Mouse (Mus musculus) MEL (cell line): ENCODE measurements around the gene Ttpal. TPM values are rescaled to one million over a fixed set of nuclear protein-coding genes. Genes with fewer than 3 reads are reported as not detected.
A peak's percentile ranks its signal among the peaks of the same experiment; 100 is the strongest.

Experiments used
- DNase-seq: peaks from one replicate; pipeline ENCODE4 v3.0.0; 2011; ENCODE audit warnings: low read depth, low spot score
- H3K27ac ChIP-seq: 2 replicates; pipeline ENCODE4 v1.5.1; 2012; ENCODE audit warnings: low read depth, mild to moderate bottlenecking, control low read depth, low read length, moderate library complexity; ENCODE audit not compliant: control insufficient read depth
- H3K27me3 ChIP-seq, 2 experiments: fragments of 150-350 bp in 1 of 2; sonication (generic) in 1 of 2; 2 replicates each; pipeline ENCODE4 v1.6.1; 2012; ENCODE audit warnings: low read length in 2 of 2, mild to moderate bottlenecking in 2 of 2, improper control_type of control experiment in 1 of 2, moderate library complexity in 1 of 2; ENCODE audit not compliant: insufficient read depth in 2 of 2, control insufficient read depth in 1 of 2
- H3K36me3 ChIP-seq, 2 experiments: 2 replicates each; pipeline ENCODE4 v1.6.1; 2012 to 2014; ENCODE audit warnings: low read length in 2 of 2, improper control_type of control experiment in 1 of 2, inconsistent platforms in 1 of 2, mild to moderate bottlenecking in 1 of 2; ENCODE audit not compliant: insufficient read depth in 2 of 2, control insufficient read depth in 1 of 2
- H3K4me1 ChIP-seq, 2 experiments: fragments of 150-350 bp in 1 of 2; sonication (generic) in 1 of 2; 2 replicates each; pipeline ENCODE4 v1.6.1; 2012; ENCODE audit warnings: low read length in 2 of 2, improper control_type of control experiment in 1 of 2, mild to moderate bottlenecking in 1 of 2; ENCODE audit not compliant: insufficient read depth in 2 of 2, control insufficient read depth in 1 of 2
- H3K4me3 ChIP-seq, 2 experiments: fragments of 150-350 bp in 1 of 2; sonication (generic) in 1 of 2; 2 replicates each; pipeline ENCODE4 v1.5.1; 2012; ENCODE audit warnings: low read depth in 2 of 2, low read length in 2 of 2, mild to moderate bottlenecking in 2 of 2, moderate library complexity in 2 of 2, control low read depth in 1 of 2, improper control_type of control experiment in 1 of 2; ENCODE audit not compliant: control insufficient read depth in 1 of 2, insufficient read depth in 1 of 2
- H3K79me2 ChIP-seq: 2 replicates; pipeline ENCODE4 v1.6.1; 2012; ENCODE audit warnings: mild to moderate bottlenecking, low read length, moderate library complexity; ENCODE audit not compliant: control insufficient read depth, poor library complexity, insufficient read depth
- H3K9ac ChIP-seq: 2 replicates; pipeline ENCODE4 v1.6.1; 2012; ENCODE audit warnings: low read depth, mild to moderate bottlenecking, control low read depth, low read length, moderate library complexity; ENCODE audit not compliant: control insufficient read depth, poor library complexity, severe bottlenecking
- H3K9me3 ChIP-seq: fragments of 150-350 bp; sonication (generic); replicated peaks from 2 replicates; pipeline ENCODE4 v1.6.1; 2012; ENCODE audit warnings: mild to moderate bottlenecking, low read length, improper control_type of control experiment, moderate library complexity; ENCODE audit not compliant: insufficient read depth
- BHLHE40 ChIP-seq: IDR thresholded peaks from 2 replicates; pipeline ENCODE4 v1.6.1; 2012; ENCODE audit warnings: low read depth, mild to moderate bottlenecking, inconsistent platforms, low read length, improper control_type of control experiment, borderline replicate concordance
- CHD2 ChIP-seq: IDR thresholded peaks from 2 replicates; pipeline ENCODE4 v1.6.1; 2011; ENCODE audit warnings: low read length, improper control_type of control experiment
- CTCF ChIP-seq, 3 experiments: IDR thresholded peaks in 2 of 3; conservative IDR thresholded peaks in 1 of 3; 2 replicates each; pipeline ENCODE4 v1.5.1; 2011 to 2012; ENCODE audit warnings: low read length in 3 of 3, low read depth in 2 of 3, mild to moderate bottlenecking in 2 of 3, improper control_type of control experiment in 1 of 3, inconsistent platforms in 1 of 3, mixed read lengths in 1 of 3, moderate library complexity in 1 of 3; ENCODE audit not compliant: control insufficient read depth in 1 of 3, insufficient read depth in 1 of 3, poor library complexity in 1 of 3, severe bottlenecking in 1 of 3
- E2F4 ChIP-seq: IDR thresholded peaks from 2 replicates; pipeline ENCODE4 v1.6.1; 2011; ENCODE audit warnings: low read depth, low read length, improper control_type of control experiment, borderline replicate concordance
- ELF1 ChIP-seq: IDR thresholded peaks from 2 replicates; pipeline ENCODE4 v1.6.1; 2014; ENCODE audit warnings: low read depth, mild to moderate bottlenecking, inconsistent platforms, low read length, improper control_type of control experiment, moderate library complexity
- ETS1 ChIP-seq: IDR thresholded peaks from 2 replicates; pipeline ENCODE4 v1.6.1; 2012; ENCODE audit warnings: low read depth, mild to moderate bottlenecking, inconsistent platforms, low read length, improper control_type of control experiment, moderate library complexity
- HCFC1 ChIP-seq: IDR thresholded peaks from 2 replicates; pipeline ENCODE4 v1.6.1; 2012; ENCODE audit warnings: low read depth, mild to moderate bottlenecking, inconsistent platforms, low read length, improper control_type of control experiment, moderate library complexity
- KAT2A ChIP-seq: conservative IDR thresholded peaks from 2 replicates; pipeline ENCODE4 v1.6.1; 2012; ENCODE audit warnings: low read depth, low read length, improper control_type of control experiment, inconsistent platforms
- MAFK ChIP-seq: IDR thresholded peaks from 2 replicates; pipeline ENCODE4 v1.6.1; 2011; ENCODE audit warnings: low read depth, mild to moderate bottlenecking, low read length, improper control_type of control experiment, borderline replicate concordance
- MAX ChIP-seq: IDR thresholded peaks from 2 replicates; pipeline ENCODE4 v1.6.1; 2011; ENCODE audit warnings: low read length, improper control_type of control experiment
- MAZ ChIP-seq: IDR thresholded peaks from 2 replicates; pipeline ENCODE4 v1.6.1; 2012; ENCODE audit warnings: low read depth, mild to moderate bottlenecking, inconsistent platforms, low read length, improper control_type of control experiment
- MEF2A ChIP-seq: IDR thresholded peaks from 2 replicates; pipeline ENCODE4 v1.6.1; 2014; ENCODE audit warnings: low read depth, mild to moderate bottlenecking, inconsistent platforms, low read length, improper control_type of control experiment; ENCODE audit not compliant: poor library complexity, insufficient replicate concordance, severe bottlenecking; ENCODE audit errors: extremely low read depth
- MXI1 ChIP-seq: IDR thresholded peaks from 2 replicates; pipeline ENCODE4 v1.6.1; 2011; ENCODE audit warnings: mild to moderate bottlenecking, low read depth, low read length, improper control_type of control experiment
- MYB ChIP-seq: IDR thresholded peaks from 2 replicates; pipeline ENCODE4 v1.6.1; 2011; ENCODE audit warnings: mild to moderate bottlenecking, low read depth, low read length, improper control_type of control experiment
- MYC ChIP-seq: IDR thresholded peaks from 2 replicates; pipeline ENCODE4 v1.6.1; 2011; ENCODE audit warnings: low read depth, mild to moderate bottlenecking, low read length, improper control_type of control experiment, moderate library complexity
- NELFE ChIP-seq: IDR thresholded peaks from 2 replicates; pipeline ENCODE4 v1.6.1; 2011; ENCODE audit warnings: low read depth, low read length, improper control_type of control experiment
- NRF1 ChIP-seq: IDR thresholded peaks from 2 replicates; pipeline ENCODE4 v1.6.1; 2014; ENCODE audit warnings: low read depth, mild to moderate bottlenecking, inconsistent platforms, low read length, improper control_type of control experiment, moderate library complexity; ENCODE audit not compliant: poor library complexity, insufficient read depth, severe bottlenecking
- POLR2A ChIP-seq, 2 experiments: IDR thresholded peaks; 2 replicates each; pipeline ENCODE4 v1.6.1; 2011 to 2012; ENCODE audit warnings: low read length in 2 of 2, mild to moderate bottlenecking in 2 of 2, control low read depth in 1 of 2, improper control_type of control experiment in 1 of 2, low read depth in 1 of 2, moderate library complexity in 1 of 2; ENCODE audit not compliant: control insufficient read depth in 1 of 2, insufficient read depth in 1 of 2, poor library complexity in 1 of 2
- POLR2AphosphoS2 ChIP-seq: IDR thresholded peaks from 2 replicates; pipeline ENCODE4 v1.6.1; 2011; ENCODE audit warnings: low read length, improper control_type of control experiment
- RAD21 ChIP-seq: IDR thresholded peaks from 2 replicates; pipeline ENCODE4 v1.6.1; 2011; ENCODE audit warnings: mild to moderate bottlenecking, low read depth, low read length, improper control_type of control experiment
- RCOR1 ChIP-seq: IDR thresholded peaks from 2 replicates; pipeline ENCODE4 v1.6.1; 2012; ENCODE audit warnings: low read depth, mild to moderate bottlenecking, inconsistent platforms, low read length, improper control_type of control experiment
- SIN3A ChIP-seq: IDR thresholded peaks from 2 replicates; pipeline ENCODE4 v1.6.1; 2012; ENCODE audit warnings: low read length, improper control_type of control experiment, inconsistent platforms
- SMC3 ChIP-seq: IDR thresholded peaks from 2 replicates; pipeline ENCODE4 v1.6.1; 2011; ENCODE audit warnings: low read depth, low read length, improper control_type of control experiment
- TAL1 ChIP-seq: IDR thresholded peaks from 2 replicates; pipeline ENCODE4 v1.6.1; 2012; ENCODE audit warnings: mild to moderate bottlenecking, inconsistent platforms, low read length, moderate library complexity, mixed read lengths
- TBP ChIP-seq: IDR thresholded peaks from 2 replicates; pipeline ENCODE4 v1.8.0; 2011; ENCODE audit warnings: low read depth, low read length, improper control_type of control experiment
- TCF12 ChIP-seq: IDR thresholded peaks from 2 replicates; pipeline ENCODE4 v1.6.1; 2014; ENCODE audit warnings: low read depth, mild to moderate bottlenecking, inconsistent platforms, low read length, improper control_type of control experiment, moderate library complexity
- UBTF ChIP-seq: IDR thresholded peaks from 2 replicates; pipeline ENCODE4 v1.6.1; 2012; ENCODE audit warnings: low read depth, mild to moderate bottlenecking, inconsistent platforms, low read length, improper control_type of control experiment, moderate library complexity, borderline replicate concordance; ENCODE audit not compliant: insufficient read depth
- USF1 ChIP-seq: IDR thresholded peaks from 2 replicates; pipeline ENCODE4 v1.6.1; 2014; ENCODE audit warnings: low read depth, mild to moderate bottlenecking, inconsistent platforms, low read length, improper control_type of control experiment, moderate library complexity
- ZC3H11A ChIP-seq: IDR thresholded peaks from 2 replicates; pipeline ENCODE4 v1.6.1; 2012; ENCODE audit warnings: low read depth, mild to moderate bottlenecking, inconsistent platforms, low read length, improper control_type of control experiment
- ZMIZ1 ChIP-seq: IDR thresholded peaks from 2 replicates; pipeline ENCODE4 v1.6.1; 2012; ENCODE audit warnings: low read depth, mild to moderate bottlenecking, inconsistent platforms, low read length, improper control_type of control experiment, moderate library complexity
- ZNF384 ChIP-seq: IDR thresholded peaks from 2 replicates; pipeline ENCODE4 v1.6.1; 2012; ENCODE audit warnings: low read depth, mild to moderate bottlenecking, inconsistent platforms, low read length, improper control_type of control experiment
- polyA plus RNA-seq, 2 experiments: library from polyadenylated mRNA; stranded (reverse) in 1 of 2; unstranded in 1 of 2; fragments of >175 nt in 1 of 2; fragments of >200 nt in 1 of 2; gene quantifications; 2 replicates each; pipeline versions ENCODE4 v1.2.1 to v1.2.4; 2012; ENCODE audit warnings: low replicate concordance in 2 of 2, low read depth in 1 of 2; ENCODE audit not compliant: insufficient read length in 2 of 2, insufficient read depth in 1 of 2, missing spikeins in 1 of 2
- total RNA-seq: library from RNA; depleted of rRNA; stranded (reverse); fragments of 300-350 nt; gene quantifications from 2 replicates; pipeline ENCODE4 v1.2.3, GENCODE M21; 2012; rRNA removed

Ttpal gene
- total RNA-seq = 17.1 and 20.4 TPM in 2 replicates
- 10 to 100 TPM in 1 of 2 experiments, not detected in 1; 18.9 TPM for polyA plus RNA-seq

- Histone ChIP-seq H3K9me3 (no peaks in the 10 kb centered on the region), H3K4me1 (peaks cover 3 to 10% of the 10 kb centered on the region in 2 experiments), H3K79me2 (peaks cover 23% of the 10 kb centered on the region), H3K27ac (peak within 1 kb of the TSS; percentile 77), H3K4me3 (peak within 1 kb of the TSS; percentile 91 to 95), H3K27me3 (no peaks in the 10 kb centered on the region), H3K9ac (peak within 1 kb of the TSS; percentile 98), H3K36me3 (peaks cover 0 to 15% of the 10 kb centered on the region in 2 experiments; a peak in 2 of 4 replicates)
- peak; percentile 92 for DNase-seq
- TF ChIP-seq E2F4 (no peak), MXI1 (peak; percentile 85), ZMIZ1 (peak; percentile 83), RCOR1 (peak; percentile 34; the same call in 1 of the 2 replicates), TBP (0 out of 2 replicates have a peak, but pooled peaks have one; percentile 20), ZC3H11A (peak; percentile 53), CHD2 (no peak), TCF12 (peak; percentile 59; the same call in 1 of the 2 replicates), MAZ (peak; percentile 70; the same call in 1 of the 2 replicates), ETS1 (peak; percentile 33), NRF1 (peak; percentile 77), SIN3A (peak; percentile 74), ELF1 (peak; percentile 76), POLR2AphosphoS2 (peak; percentile 72; the same call in 1 of the 2 replicates), MAX (peak; percentile 68), POLR2A (IDR thresholded peaks at IDR 0.05; ENCODE audit: control insufficient read depth in 1 of 2, insufficient read depth in 1 of 2, low read depth in 1 of 2, low read length in 2 of 2, poor library complexity in 1 of 2) (peak; percentile 91 to 99), CTCF (IDR thresholded peaks at IDR 0.05 in 2 of 3, conservative IDR thresholded peaks at IDR 0.05 in 1 of 3; ENCODE audit: control insufficient read depth in 1 of 3, insufficient read depth in 1 of 3, low read depth in 2 of 3, low read length in 3 of 3, poor library complexity in 1 of 3, severe bottlenecking in 1 of 3) (peak; percentile 13 to 75 (median 67); a peak in 4 of 6 replicates), MYC (peak; percentile 75; the same call in 1 of the 2 replicates), TAL1 (peak; percentile 20; the same call in 1 of the 2 replicates), MAFK (0 out of 2 replicates have a peak, but pooled peaks have one; percentile 18), SMC3 (peak; percentile 71), BHLHE40 (no peak), MYB (no peak), MEF2A (no peak), HCFC1 (peak; percentile 80), ZNF384 (peak; percentile 66), RAD21 (peak; percentile 54), NELFE (peak; percentile 95), KAT2A (no peak), UBTF (no peak), USF1 (peak; percentile 34; the same call in 1 of the 2 replicates)
Observed at GRCm38 (mm10) chr2:163602101-163602971, at the start of gene Ttpal. Ttpal (plus strand) TSS chr2:163602314.
